Mouse (Mus musculus) T-helper 2 cell (primary cell): ENCODE measurements around the gene Vsig1.

ENCODE experiments used
- in situ Hi-C: fragments of 300-600 bp; cut with MboI, MseI; formaldehyde crosslinking; loops from one replicate; pipeline ENCODE4 v1.15.1; 2025; ENCODE audit warnings: high pct_unique_total_duplicates

Vsig1 gene

DNA sequence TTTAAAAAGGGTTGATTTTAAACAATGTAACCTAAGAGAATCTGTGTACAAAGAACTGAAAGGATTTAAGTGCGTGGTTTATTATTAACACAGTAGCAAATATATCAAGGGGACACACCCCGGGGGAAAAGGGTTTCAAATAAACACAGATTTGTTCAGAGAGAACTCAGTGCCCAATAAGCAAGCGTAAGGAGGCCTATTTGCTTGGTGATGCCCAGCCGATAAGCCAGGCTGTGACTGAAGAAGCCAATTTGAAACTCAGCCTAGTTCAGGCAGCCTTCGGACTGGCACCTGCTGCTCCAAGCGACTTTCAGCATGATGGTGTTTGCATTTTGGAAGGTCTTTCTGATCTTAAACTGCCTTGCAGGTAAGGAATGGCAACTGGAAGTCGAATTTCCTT is at the start of gene Vsig1:
Gene Vsig1, plus strand, starts transcription at position 249 of the 400 bp plus-strand sequence.
- in situ Hi-C loops, result no loop called here

DNA sequence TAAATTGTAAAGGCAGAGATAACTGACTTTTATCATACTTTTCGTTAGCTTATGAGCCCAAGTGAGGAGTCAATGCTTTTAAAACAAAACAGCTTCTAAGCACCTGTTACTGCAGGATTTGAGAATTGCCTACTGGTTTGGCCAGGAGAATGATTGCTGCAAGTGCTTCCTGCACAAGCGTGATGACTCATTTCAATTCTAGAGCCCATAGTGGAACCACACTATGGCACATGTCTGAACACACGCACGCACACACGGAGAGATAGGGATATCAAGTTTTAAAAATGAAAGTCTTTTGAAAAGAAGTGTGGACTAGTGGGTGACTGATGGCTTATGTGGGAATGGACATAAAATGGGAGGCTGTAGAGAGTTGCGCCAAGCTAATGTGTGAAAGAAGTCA is 44.6 kb upstream of the Vsig1 start:
- in situ Hi-C loops, result no loop called here

DNA sequence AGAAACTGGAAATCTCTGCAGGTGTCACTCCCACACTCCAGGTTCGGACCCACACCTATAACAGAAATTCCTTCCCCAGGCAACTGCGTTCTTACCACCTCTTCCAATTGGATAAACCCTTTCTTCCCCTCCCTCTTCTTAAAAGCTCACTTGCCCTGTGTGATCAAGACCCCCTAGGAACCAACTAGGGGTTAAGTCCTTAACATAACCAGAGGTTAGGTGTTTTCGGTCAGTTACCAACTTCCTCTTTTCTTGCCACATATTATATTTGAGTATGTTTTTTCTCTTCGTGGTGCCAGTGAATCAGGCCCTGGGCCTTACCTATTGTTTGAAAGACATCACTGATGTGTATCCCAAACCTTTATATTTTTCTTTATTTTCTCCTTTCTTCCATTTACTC is 44.0 kb upstream of the Vsig1 start:
- in situ Hi-C loops, result no loop called here

DNA sequence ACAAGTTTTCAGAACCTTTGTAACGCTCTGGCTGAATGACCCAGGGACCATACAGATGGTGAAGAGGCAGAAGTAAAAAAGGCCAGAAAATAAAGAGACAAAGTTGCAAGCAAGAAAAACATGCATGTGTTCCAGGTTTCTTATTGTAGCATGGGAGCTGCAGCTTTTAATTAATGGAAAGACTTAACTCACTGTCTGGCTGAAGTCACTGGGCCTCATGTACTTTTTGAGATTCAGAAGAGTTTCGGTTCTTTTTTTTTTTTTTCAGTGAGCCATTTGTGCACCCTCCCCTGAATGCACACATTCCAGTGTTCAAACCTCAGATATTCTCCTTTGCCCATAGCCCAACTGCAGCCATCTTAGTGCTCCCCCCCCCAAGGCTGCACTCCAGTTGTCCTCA is 20.2 kb upstream of the Vsig1 start:
- in situ Hi-C loops, result no loop called here

DNA sequence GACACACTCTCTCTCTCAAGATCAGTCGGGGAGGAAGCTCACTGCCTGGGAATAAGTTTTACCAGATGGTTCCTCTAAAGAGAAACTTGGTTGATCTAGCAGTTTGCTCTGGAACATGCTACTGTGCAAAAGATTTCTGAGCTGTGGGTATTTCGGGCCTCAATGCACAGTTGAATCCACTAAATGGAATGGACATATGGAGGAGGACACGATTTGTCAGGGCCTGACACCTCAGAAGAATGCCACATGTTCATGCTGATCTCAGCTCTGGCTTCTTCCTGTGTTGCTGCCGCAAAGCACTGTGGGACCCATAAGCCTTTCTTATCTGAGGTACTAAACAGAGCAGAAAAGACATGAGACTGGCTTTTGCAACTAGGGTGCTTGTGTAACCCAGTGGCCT is 15.6 kb upstream of the Vsig1 start:
- in situ Hi-C loops, result no loop called here

DNA sequence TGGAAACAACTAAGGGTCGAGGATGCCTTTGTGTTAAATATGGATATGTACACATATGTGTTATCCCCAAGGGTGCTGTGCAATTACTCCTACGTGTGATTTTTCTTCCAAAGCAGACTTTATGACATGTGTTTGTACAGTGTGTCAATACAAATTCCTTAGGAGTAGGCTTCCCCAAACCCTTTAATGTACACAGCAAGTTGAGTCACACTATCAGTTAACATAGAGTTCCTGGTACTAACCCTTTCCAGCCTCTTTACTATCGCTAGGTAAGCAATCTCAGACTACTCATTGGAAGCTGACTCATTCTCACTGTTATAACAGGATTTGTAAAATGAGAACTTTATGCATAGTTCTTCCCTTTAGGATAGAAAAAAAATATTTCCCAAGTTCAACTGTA is 3.9 kb upstream of the Vsig1 start:
- in situ Hi-C loops, result no loop called here

DNA sequence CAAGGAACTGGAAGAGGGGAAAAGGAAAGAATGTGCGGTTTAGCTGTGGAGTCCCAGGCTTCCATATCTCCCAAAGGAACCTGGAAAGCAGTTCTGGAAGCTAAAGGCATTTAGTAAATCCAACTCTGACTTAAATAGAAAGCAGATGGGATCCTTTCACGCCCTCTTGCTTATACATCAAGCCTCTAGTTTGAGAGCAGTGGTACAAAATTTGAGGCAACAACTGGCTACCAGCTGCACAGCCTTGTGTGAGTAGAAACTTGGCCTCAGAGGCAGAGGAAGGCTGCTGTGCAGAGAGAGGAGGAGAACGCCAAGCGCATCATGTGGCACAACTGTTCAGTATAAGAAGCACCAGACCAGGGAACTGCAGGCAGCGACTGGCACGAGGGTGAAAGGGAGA is 13.9 kb downstream of the Vsig1 start:
- in situ Hi-C loops, result no loop called here

DNA sequence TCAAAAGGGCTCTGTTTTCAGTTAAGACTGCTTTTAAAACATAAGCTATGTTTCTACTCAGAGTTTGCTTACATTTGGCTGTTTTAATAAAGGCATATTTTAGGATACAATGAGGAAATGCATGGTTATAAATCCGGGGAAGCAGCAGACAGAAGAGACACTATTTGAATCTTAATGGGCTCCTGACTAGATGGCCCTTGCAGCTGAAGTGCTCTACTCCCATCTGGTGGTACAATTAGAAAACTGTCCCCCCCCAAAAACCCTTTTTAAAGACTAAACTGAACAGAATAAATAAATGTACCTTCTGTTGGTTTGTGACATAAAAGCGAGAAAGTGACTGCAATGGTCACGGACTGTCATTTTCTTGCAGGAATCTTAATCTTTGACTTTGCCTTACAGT is 24.7 kb downstream of the Vsig1 start:
- in situ Hi-C loops, result no loop called here

DNA sequence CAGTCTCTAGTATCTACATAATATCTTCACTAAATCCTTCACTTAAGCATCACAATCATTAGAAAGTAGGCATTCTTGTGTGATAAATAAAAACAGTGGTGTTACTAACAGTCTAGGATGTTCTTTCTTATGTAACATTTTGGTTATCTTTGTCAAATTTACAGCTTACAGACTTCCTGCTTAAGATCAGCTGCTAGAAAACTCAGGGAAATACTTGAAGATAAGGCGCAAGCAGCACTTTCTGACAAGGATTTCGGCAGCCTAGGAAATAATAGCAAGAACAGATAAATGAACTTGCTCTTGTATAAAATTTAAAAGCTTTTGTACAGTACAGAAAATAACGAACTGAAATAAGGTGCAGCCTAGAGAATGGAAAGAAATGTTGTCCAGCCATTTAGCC is 25.9 kb downstream of the Vsig1 start:
- in situ Hi-C loops, result no loop called here

DNA sequence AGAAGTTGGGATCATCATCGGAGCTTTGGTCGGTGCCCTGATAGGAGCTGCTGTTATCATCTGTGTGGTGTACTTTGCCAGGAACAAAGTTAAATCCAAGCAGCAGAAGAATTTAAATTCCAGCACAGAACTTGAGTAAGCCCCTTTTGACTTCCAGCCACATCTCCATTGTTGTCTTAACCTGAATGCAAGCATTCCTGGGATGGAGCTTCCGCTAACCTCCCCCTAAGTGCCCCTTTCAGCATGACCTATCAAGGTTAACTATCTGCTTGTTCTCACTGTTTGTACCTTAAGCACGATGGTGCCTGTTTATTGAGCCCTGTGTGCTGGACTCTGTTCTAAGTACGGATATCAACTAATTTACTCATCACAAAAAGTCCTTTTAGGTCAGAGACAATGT is 28.9 kb downstream of the Vsig1 start:
- in situ Hi-C loops, result no loop called here

DNA sequence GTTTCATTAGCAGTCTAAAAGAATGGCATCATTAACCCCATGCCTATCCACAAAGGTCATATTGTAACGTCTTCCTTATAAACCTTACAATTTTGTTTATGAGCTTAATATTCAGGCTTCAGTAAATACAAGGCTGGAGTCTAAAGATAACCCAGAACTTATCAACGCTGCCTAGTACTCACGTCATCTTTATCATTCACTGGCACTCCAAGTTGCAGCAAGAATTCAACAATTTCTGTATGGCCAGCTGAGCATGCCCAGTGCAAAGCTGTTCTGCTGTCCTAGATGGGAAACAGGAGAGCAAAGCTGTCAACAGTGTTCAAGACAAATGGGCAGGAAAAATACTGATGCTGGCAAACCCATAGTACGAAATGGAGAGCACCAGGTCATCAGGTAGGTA is 46.2 kb downstream of the Vsig1 start:
- in situ Hi-C loops, result no loop called here

DNA sequence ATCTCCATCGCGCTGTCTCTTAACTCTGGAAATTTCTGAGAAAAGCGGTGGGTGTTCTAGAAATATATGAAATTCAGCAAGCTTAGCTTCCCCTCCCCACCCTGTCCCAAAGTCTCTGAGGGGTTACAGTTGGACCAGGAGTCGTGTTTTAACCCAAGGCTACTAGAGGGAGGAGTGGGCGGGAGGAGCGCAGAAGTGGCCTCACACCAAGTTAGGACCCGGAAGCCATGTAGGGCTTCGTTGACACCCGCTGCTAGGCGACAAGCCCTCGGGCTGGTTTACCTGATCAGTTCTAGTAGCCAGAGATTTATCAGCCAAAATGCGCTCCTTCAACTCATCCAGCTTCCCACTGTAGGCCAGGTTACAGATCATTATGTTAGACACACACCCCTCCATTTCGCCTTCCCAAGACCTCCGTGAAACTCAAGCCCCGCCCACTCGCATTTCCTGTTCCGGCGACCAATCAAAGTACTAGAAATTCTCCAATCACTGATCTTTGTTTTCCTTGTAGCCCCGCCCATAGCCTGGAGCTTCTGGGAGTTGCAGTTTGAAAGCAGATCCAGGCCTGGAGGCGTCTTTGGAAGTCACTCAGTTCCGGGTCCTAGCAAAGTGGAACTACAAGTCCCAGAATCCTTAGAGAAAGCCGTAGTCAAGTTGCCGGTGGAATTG is 49.0 kb downstream of the Vsig1 start, which contains the start of the genes Psmd10 and Atg4a:
Gene Psmd10, minus strand, starts transcription at position 457 of the 669 bp plus-strand sequence.
Gene Atg4a, plus strand, starts transcription at position 636 of the 669 bp plus-strand sequence.
- in situ Hi-C loops, result no loop called here

DNA sequence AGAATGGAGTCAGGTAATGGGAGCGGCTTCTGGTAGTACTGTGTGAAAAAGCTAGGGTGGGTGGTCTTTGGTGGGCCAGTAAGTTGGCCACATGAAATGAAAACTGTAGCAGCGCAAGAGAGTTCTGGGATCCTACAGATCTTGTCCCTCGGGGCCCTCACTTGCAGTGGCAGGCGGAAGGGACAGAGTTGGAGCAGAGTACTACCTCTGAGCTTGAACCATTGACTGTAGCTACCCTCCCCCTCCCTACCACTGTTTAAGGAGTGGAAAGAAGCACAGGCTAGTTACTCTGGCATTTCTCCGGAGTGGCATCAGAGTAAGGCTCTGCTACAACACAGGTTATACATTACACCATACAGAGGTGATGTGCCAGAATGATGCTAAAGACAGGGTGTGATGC is 49.6 kb downstream of the Vsig1 start:
- in situ Hi-C loops, result no loop called here

DNA sequence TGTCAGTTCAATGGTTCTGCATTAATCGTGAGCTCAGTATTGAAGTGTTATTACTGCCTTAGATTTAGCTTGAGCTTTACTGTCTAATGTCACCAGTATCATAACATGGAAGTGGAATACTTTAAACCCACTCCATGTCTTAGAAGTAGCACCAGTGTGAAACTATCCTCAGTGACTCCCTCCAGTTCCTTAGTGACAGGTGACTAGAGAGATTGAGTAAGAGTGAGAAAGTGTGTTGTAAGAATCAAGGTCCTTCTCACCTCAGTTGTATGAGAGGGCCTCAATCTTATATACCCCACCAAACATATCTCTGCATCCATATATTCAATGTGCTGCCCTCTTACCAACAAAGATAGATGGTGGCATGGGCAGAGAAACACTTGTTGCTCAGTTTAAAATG is 71.5 kb downstream of the Vsig1 start:
- in situ Hi-C loops, result loop anchor here (25.0 kb wide), 2 partner anchors 458 to 1233 kb away; no protein-coding TSS in a partner anchor

DNA sequence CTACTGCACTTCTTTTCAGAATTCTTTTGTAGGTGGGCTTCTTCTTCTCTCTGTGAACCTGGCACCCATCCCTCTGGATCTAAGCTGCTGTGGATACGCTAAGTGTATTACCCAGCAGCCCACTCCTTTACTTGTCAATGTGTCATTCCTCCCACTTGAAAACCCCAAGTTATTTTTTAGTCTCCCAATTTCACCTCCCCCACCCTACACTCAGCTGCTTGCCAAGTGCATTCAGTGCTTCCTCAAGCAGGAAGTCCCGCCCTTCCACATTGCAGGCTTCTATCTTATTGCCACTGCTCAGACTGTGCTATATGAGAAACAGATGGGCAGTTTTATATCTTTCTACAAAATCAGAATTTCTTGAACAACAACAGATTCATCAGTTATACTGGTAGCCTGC is 72.1 kb downstream of the Vsig1 start:
- in situ Hi-C loops, result loop anchor here (25.0 kb wide), 2 partner anchors 458 to 1233 kb away; no protein-coding TSS in a partner anchor

DNA sequence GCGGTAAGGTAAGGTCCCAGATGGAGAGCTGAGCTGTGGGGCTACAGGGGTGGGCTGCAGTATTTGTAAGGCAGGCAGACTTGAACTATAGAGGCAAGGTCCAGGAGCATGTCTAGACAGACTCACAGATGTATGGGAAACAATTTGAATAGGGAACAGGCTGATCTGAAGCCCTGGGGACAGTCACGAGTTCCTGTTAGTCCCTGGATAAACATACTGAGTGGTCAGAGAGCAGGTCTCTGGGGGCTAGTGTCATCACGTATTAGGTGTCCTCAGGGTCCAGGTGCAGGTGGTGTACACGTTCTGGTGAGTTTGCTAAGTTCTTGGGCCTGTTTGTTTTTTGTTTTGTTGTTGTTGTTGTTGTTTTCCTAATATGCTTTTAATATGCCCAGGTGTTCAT is 72.8 kb downstream of the Vsig1 start:
- in situ Hi-C loops, result loop anchor here (25.0 kb wide), 2 partner anchors 457 to 1232 kb away; no protein-coding TSS in a partner anchor

DNA sequence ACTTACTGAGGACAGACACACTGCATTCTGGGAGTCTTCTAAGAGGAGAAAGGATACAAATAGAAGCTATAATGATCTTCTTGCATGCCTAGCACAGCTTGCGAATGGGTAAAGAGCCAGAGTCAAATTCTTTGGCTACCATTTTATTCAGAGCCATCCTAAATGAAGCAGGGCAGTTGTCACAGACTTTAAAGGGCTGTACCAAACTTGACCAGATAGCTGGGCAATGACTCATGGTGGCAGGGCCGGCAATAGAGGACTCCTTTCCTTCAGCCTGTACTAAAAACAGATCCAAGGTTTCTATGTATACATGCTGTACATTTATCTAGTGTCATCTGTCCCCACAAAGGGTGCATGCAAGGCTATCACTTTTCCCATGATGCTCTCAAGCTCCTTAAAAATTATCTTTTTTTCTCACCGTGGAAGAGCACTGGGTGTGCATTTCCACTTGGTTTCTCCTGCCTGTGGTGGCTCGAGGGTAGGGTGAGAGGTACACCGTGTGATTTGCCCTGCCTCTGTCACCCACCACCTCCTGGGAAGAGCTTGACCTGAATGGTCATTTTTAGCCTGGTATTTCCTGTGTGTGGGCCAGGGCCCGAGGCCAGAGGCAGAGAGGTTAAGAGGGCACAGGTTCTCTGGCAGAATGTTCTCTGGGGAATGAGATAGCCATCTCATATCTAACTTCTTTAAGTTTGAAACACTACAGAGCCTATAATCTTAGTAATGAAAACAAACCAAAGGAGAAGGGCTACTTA is 76.0 kb downstream of the Vsig1 start:
- in situ Hi-C loops, result loop anchor here (25.0 kb wide), 2 partner anchors 454 to 1229 kb away; no protein-coding TSS in a partner anchor

DNA sequence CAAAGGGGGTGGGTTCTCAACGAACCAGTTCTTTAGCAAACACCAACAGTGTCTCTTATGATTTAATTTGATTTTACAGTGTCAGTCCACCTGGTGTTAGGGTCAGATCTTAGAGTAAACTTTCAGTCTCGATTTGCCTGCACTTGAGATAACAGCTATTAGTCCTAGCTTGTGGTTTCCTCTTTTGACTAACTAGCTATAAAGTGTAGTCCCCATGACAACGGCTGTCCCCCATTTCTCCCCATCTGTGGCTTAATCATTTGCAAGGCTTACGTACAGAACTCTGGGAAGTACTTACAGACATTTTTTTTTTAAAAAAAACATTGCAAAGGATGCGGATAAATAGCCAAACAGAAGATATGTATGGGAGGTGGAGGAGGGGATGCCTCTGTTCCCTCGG is 77.4 kb downstream of the Vsig1 start:
- in situ Hi-C loops, result loop anchor here (25.0 kb wide), 2 partner anchors 453 to 1228 kb away; no protein-coding TSS in a partner anchor

DNA sequence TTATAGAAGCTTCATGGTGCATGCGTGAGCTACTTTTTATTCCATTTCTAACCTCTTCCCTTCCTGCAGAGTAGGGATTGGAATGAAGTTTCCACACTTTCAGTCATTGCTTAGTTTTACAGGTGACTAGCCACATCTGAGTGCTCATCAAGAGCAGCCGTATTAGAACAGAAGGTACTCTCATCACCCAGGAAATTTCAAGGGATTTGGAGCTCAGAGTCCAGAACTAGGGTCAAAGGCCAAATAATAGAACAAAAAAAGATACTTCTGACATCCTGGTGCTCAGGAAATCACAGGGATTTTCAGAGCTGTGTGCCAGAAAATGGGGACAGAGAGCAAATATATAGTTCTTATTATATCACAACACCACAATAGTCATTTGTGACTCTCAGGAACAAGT is 77.8 kb downstream of the Vsig1 start:
- in situ Hi-C loops, result loop anchor here (25.0 kb wide), 2 partner anchors 452 to 1227 kb away; no protein-coding TSS in a partner anchor
